Mouse (Mus musculus) liver, embryonic 14.5 days (tissue): ENCODE results near the gene Pla2r1. TPM values are rescaled to one million over a fixed set of nuclear protein-coding genes. Genes with fewer than 3 reads are reported as not detected.

Experiments used
- ATAC-seq: fragments of 200-750 bp; cut with Nextera tagmentation; 2 replicates; pipeline ENCODE4 v1.8.0; 2017; ENCODE audit warnings: moderate number of reproducible peaks, mild to moderate bottlenecking, moderate library complexity; ENCODE audit not compliant: insufficient read depth
- DNase-seq, 3 experiments: peaks; one replicate each; pipeline ENCODE4 v3.0.0-alpha.2; 2012 to 2013; ENCODE audit warnings: low read depth in 3 of 3, low spot score in 3 of 3
- H3K27ac ChIP-seq: fragments of 300-500 bp; sonication (generic); 2 replicates; pipeline ENCODE4 v1.5.1; 2014; ENCODE audit warnings: moderate library complexity, mild to moderate bottlenecking, control low read depth, inconsistent platforms
- H3K27me3 ChIP-seq: fragments of 300-500 bp; sonication (generic); 2 replicates; pipeline ENCODE4 v1.6.1; 2014; ENCODE audit warnings: mild to moderate bottlenecking, low read length, moderate library complexity; ENCODE audit not compliant: control insufficient read depth, insufficient read depth
- H3K36me3 ChIP-seq: fragments of 300-500 bp; sonication (generic); replicated peaks from 2 replicates; pipeline ENCODE4 v1.6.1; 2014; ENCODE audit warnings: low read depth; ENCODE audit not compliant: control insufficient read depth, insufficient read depth
- H3K4me1 ChIP-seq, 2 experiments: fragments of 200-500 bp in 1 of 2; fragments of 300-500 bp in 1 of 2; sonication (generic) in 1 of 2; replicated peaks; 2 replicates each; pipeline ENCODE4 v1.6.1; 2012 to 2014; ENCODE audit warnings: antibody characterized with exemption in 1 of 2, inconsistent platforms in 1 of 2, low read length in 1 of 2; ENCODE audit not compliant: control insufficient read depth in 2 of 2, insufficient read depth in 2 of 2
- H3K4me2 ChIP-seq: fragments of 300-500 bp; sonication (generic); 2 replicates; pipeline ENCODE4 v1.6.1; 2014; ENCODE audit warnings: low read depth, mild to moderate bottlenecking, control low read depth, moderate library complexity
- H3K4me3 ChIP-seq, 2 experiments: fragments of 200-500 bp in 1 of 2; fragments of 300-500 bp in 1 of 2; sonication (generic) in 1 of 2; 2 replicates each; pipeline ENCODE4 v1.5.1; 2012 to 2014; ENCODE audit warnings: low read depth in 2 of 2, low read length in 2 of 2, mild to moderate bottlenecking in 2 of 2, control low read depth in 1 of 2, inconsistent platforms in 1 of 2, moderate library complexity in 1 of 2; ENCODE audit not compliant: insufficient read depth in 1 of 2
- H3K9ac ChIP-seq: fragments of 300-500 bp; sonication (generic); replicated peaks from 2 replicates; pipeline ENCODE4 v1.6.1; 2014; ENCODE audit warnings: mild to moderate bottlenecking, control low read depth, moderate library complexity
- H3K9me3 ChIP-seq: fragments of 300-500 bp; sonication (generic); 2 replicates; pipeline ENCODE4 v1.6.1; 2016; ENCODE audit warnings: low read length, mixed read lengths; ENCODE audit not compliant: control insufficient read depth
- CTCF ChIP-seq: IDR thresholded peaks from 2 replicates; pipeline ENCODE4 v1.5.1; 2016; ENCODE audit warnings: antibody characterized with exemption, low read depth, control low read depth
- EP300 ChIP-seq: IDR thresholded peaks from 2 replicates; pipeline ENCODE4 v1.6.1; 2016; ENCODE audit warnings: antibody characterized with exemption, low read depth
- WGBS: fragments of 180-500 bp; shearing (Covaris S2); extraction: QIAGEN DNeasy Blood & Tissue Kit; methylation state at CpG from one replicate; pipeline ENCODE4 v1.1.7; 2014; ENCODE audit not compliant: insufficient replicate concordance; 5-methylcytosine and 5-hydroxymethylcytosine counted together
- polyA plus RNA-seq, 2 experiments: library from polyadenylated mRNA; depleted of rRNA in 1 of 2; stranded (reverse) in 1 of 2; unstranded in 1 of 2; fragments of >200 nt; fragmentation: Nextera tagmentation in 1 of 2; extraction: Ambion mirVana in 1 of 2; gene quantifications; 2 replicates each; pipeline versions ENCODE4 v1.2.1 to v1.2.3; 2012 to 2014

Pla2r1 gene
- polyA plus RNA-seq, 2 experiments, result 0.17 to 0.19 TPM

DNA sequence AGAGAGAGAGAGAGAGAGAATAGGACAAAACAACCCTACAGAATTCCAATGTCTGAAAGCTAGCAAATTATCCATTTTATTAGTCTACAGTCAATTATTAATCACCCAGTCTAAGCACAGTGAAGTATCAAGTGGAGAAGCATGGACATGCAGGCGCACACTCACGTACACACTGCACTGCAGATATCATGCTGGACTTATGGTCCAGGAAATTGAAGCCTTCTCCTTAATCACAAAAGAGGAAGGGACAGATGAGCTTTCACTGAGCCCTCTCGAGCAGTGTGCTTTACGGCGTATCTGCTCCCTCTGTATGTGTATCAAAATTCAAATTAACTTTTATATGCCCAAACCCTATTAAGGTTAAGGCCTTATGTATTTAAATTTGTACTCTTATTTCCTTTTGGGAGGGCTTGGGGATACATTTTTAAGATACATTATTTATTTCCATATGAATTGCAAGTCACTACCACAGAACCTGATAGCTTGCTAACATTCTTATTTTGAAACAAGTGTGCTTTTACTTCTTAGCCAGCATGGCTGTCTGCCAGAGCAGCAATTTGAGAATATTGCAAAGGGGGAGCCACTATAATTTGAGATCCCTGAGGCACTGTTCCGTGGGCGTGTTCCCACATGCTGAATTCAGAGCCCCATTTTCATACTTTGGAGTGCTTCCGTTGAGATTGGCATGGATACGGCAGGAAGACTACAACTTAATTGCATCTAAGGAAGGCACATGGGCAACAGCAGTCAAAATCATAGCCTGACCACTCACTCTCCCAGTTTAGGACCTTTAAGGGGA is 108.2 kb downstream of the Pla2r1 start:
- DNase-seq, result no peak

GRCm38 (mm10) chr2:60443279-60443678 is 109.8 kb downstream of the Pla2r1 start:
- H3K27me3 ChIP-seq, result no peaks in the 10 kb centered on the region
- no peaks in the 10 kb centered on the region for H3K4me1 ChIP-seq
- H3K27ac ChIP-seq, result no peak overlapping the region
- no peak overlapping the region for H3K9ac ChIP-seq
- no peak overlapping the region for H3K4me3 ChIP-seq
- H3K9me3 ChIP-seq, result no peaks in the 10 kb centered on the region
- H3K36me3 ChIP-seq, result no peaks in the 10 kb centered on the region
- 70% methylated on average over 7 of the region's 7 CpGs for WGBS
- H3K4me2 ChIP-seq, result no peak overlapping the region
- no peak for ATAC-seq
- TF ChIP-seq CTCF (0 out of 2 replicates have a peak, but pooled peaks have one; percentile 12), EP300 (no peak)
- DNase-seq, result no peak

More for the DNA sequence above, 108.2 kb downstream of the Pla2r1 start:
- Histone ChIP-seq H3K9ac (no peak overlapping the region), H3K4me2 (no peak overlapping the region), H3K27me3 (no peaks in the 10 kb centered on the region), H3K36me3 (no peaks in the 10 kb centered on the region), H3K4me3 (no peak overlapping the region), H3K9me3 (no peaks in the 10 kb centered on the region), H3K4me1 (no peaks in the 10 kb centered on the region), H3K27ac (no peak overlapping the region)
- no peak for ATAC-seq
- WGBS, result 60% methylated on average over 9 of the region's 9 CpGs
- TF ChIP-seq EP300 (no peak), CTCF (no peak)

- Histone ChIP-seq H3K4me3 (no peak overlapping the region), H3K36me3 (no peaks in the 10 kb centered on the region), H3K9me3 (no peaks in the 10 kb centered on the region), H3K9ac (no peak overlapping the region), H3K4me1 (no peaks in the 10 kb centered on the region), H3K4me2 (no peak overlapping the region), H3K27me3 (no peaks in the 10 kb centered on the region), H3K27ac (no peak overlapping the region)
- no peak for ATAC-seq
- 20% methylated on average over 3 of the region's 3 CpGs for WGBS
- DNase-seq, result no peak
- no peak for TF ChIP-seq CTCF
- TF ChIP-seq EP300, result no peak
These were observed 111.2 kb downstream of the Pla2r1 start for GRCm38 (mm10) chr2:60441875-60442274.

GRCm38 (mm10) chr2:60436802-60437201 is 116.3 kb downstream of the Pla2r1 start:
- no peak overlapping the region for H3K27ac ChIP-seq
- H3K27me3 ChIP-seq, result no peaks in the 10 kb centered on the region
- no peak overlapping the region for H3K4me3 ChIP-seq
- H3K36me3 ChIP-seq, result no peaks in the 10 kb centered on the region
- no peak overlapping the region for H3K4me2 ChIP-seq
- ATAC-seq (no peak), DNase-seq (no peak)
- WGBS, result 62% methylated on average over 5 of the region's 5 CpGs
- TF ChIP-seq CTCF (no peak), EP300 (no peak)
- no peak overlapping the region for H3K9ac ChIP-seq
- H3K4me1 ChIP-seq, result no peaks in the 10 kb centered on the region
- no peaks in the 10 kb centered on the region for H3K9me3 ChIP-seq

GRCm38 (mm10) chr2:60430315-60431021 is 122.6 kb downstream of the Pla2r1 start:
- ATAC-seq (no peak), DNase-seq (no peak)
- H3K36me3 ChIP-seq, result no peaks in the 10 kb centered on the region
- WGBS, result 49% methylated on average over 8 of the region's 8 CpGs
- no peak overlapping the region for H3K27ac ChIP-seq
- no peak overlapping the region for H3K4me2 ChIP-seq
- TF ChIP-seq EP300 (no peak), CTCF (no peak)
- H3K9me3 ChIP-seq, result no peaks in the 10 kb centered on the region
- H3K4me3 ChIP-seq, result no peak overlapping the region
- no peak overlapping the region for H3K9ac ChIP-seq
- no peaks in the 10 kb centered on the region for H3K27me3 ChIP-seq
- H3K4me1 ChIP-seq, result no peaks in the 10 kb centered on the region
